Mouse (Mus musculus) limb, embryonic 15.5 days (tissue): ENCODE measurements around the gene Osgin1. TPM values are rescaled to one million over a fixed set of nuclear protein-coding genes. Genes with fewer than 3 reads are reported as not detected.
A peak's percentile ranks its signal among the peaks of the same experiment; 100 is the strongest.

Experiments
- ATAC-seq: fragments of 200-750 bp; cut with Nextera tagmentation; 2 replicates; pipeline ENCODE4 v1.8.0; 2017; ENCODE audit warnings: low read depth, moderate TSS enrichment; ENCODE audit not compliant: insufficient number of reproducible peaks, low FRiP score, low TSS enrichment
- H3K27ac ChIP-seq: fragments of 300-500 bp; sonication (generic); 2 replicates; pipeline ENCODE4 v1.5.1; 2015; ENCODE audit warnings: moderate library complexity, mild to moderate bottlenecking, inconsistent platforms
- H3K27me3 ChIP-seq: fragments of 300-500 bp; sonication (generic); 2 replicates; pipeline ENCODE4 v1.6.1; 2015; ENCODE audit warnings: inconsistent platforms
- H3K36me3 ChIP-seq: fragments of 300-500 bp; sonication (generic); 2 replicates; pipeline ENCODE4 v1.6.1; 2015; ENCODE audit warnings: inconsistent platforms
- H3K4me1 ChIP-seq: fragments of 300-500 bp; sonication (generic); 2 replicates; pipeline ENCODE4 v1.6.1; 2015; ENCODE audit warnings: inconsistent platforms
- H3K4me2 ChIP-seq: fragments of 300-500 bp; sonication (generic); 2 replicates; pipeline ENCODE4 v1.6.1; 2015; ENCODE audit warnings: mild to moderate bottlenecking, inconsistent platforms
- H3K4me3 ChIP-seq: fragments of 300-500 bp; sonication (generic); 2 replicates; pipeline ENCODE4 v1.5.1; 2015; ENCODE audit warnings: mild to moderate bottlenecking, inconsistent platforms
- H3K9ac ChIP-seq: fragments of 300-500 bp; sonication (generic); 2 replicates; pipeline ENCODE4 v1.6.1; 2015; ENCODE audit warnings: inconsistent platforms
- H3K9me3 ChIP-seq: fragments of 300-500 bp; sonication (generic); 2 replicates; pipeline ENCODE4 v1.6.1; 2016; ENCODE audit warnings: inconsistent platforms
- WGBS: fragments of 180-500 bp; shearing (Covaris S2); methylation state at CpG from one replicate; pipeline ENCODE4 v1.1.7; 2015; 5-methylcytosine and 5-hydroxymethylcytosine counted together
- polyA plus RNA-seq: library from polyadenylated mRNA; unstranded; fragments of >200 nt; fragmentation: Nextera tagmentation; extraction: Ambion mirVana; gene quantifications from 2 replicates; pipeline ENCODE4 v1.2.1, GENCODE M21; 2015

Gene Osgin1
- polyA plus RNA-seq, 1 experiment from 2014 or later: 2.4 TPM

DNA sequence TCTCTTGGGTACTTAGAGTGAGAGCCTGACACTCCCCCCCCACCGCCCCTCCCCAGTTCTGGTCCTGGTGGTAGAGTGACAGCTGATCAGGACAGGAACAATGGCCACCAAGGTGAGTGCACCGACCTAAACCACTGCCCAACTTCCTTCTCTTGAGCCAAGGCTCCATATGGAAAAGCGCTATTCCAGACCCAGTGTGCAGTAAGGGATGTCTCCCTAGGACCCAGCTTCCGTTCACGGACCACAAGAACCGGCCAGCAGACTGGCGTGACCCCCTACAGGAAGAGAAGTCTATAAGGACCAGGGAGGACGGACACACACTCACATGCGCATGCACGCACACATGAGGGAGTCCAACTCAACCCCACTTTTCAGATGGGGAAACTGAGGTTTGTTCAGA is 2.4 kb downstream of the Osgin1 start:
- H3K4me1 ChIP-seq: peaks cover 29% of the 10 kb centered on the region
- H3K9ac ChIP-seq: no peak overlapping the region
- peaks cover under 1% of the 10 kb centered on the region; the same call in 1 of the 2 replicates for H3K27me3 ChIP-seq
- no peaks in the 10 kb centered on the region for H3K36me3 ChIP-seq
- H3K4me3 ChIP-seq: no peak overlapping the region
- H3K4me2 ChIP-seq: no peak overlapping the region
- H3K9me3 ChIP-seq: no peaks in the 10 kb centered on the region
- H3K27ac ChIP-seq: no peak overlapping the region
- WGBS: 81% methylated on average over 10 of the region's 10 CpGs
- ATAC-seq: no peak

DNA sequence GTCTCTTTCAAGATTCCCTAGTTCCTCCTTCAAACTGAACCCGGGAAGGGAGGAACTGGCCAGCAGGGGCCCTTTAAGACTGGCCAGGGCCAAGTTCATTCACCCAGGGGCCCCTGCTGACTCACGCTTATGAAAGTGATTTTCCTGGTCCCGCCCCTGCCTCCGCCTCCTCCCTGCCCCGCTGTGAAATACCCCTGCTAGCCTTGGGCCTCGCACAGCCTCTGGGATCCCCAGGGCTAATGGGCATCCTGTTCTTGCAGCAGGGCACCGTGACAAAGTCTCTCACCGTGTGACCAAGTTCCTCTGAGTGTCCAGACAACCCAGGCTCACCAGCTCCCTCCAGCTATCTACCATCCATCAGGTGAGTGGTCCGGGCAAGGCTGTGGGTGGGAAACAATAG is 3.0 kb downstream of the Osgin1 start:
- Histone ChIP-seq H3K4me2 (no peak overlapping the region), H3K27me3 (peaks cover 5% of the 10 kb centered on the region; the same call in 1 of the 2 replicates), H3K27ac (no peak overlapping the region), H3K4me3 (0 out of 2 replicates have a peak overlapping the region, but pooled peaks have one; percentile 5), H3K36me3 (no peaks in the 10 kb centered on the region), H3K9me3 (no peaks in the 10 kb centered on the region), H3K9ac (no peak overlapping the region), H3K4me1 (peaks cover 29% of the 10 kb centered on the region)
- ATAC-seq: no peak; the same call in 1 of the 2 replicates
- 15% methylated on average over 9 of the region's 9 CpGs for WGBS

DNA sequence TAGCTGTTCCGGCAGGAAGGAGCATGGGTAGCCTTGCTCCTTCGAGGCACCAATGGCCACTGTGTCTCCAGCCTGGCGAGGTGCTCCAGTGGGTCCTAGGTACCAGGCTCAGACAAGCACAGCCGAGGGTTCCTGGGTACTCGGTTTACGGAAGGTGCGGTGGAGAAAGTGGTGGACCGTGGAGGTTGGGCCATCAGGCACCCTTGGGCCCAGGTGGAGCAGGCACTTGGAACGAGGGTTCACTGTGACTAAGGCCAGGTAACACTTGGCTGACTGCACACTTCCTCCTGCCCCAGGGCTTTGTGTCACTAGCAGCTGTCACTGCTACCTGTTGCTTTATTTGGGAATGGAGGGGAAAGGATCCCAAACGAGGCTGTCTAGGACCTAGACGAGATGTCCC is 3.6 kb downstream of the Osgin1 start:
- H3K4me3 ChIP-seq: 0 out of 2 replicates have a peak overlapping the region, but pooled peaks have one; percentile 5
- no peaks in the 10 kb centered on the region for H3K9me3 ChIP-seq
- no peak overlapping the region for H3K4me2 ChIP-seq
- 66% methylated on average over 11 of the region's 11 CpGs for WGBS
- ATAC-seq: no peak
- H3K4me1 ChIP-seq: peaks cover 29% of the 10 kb centered on the region
- H3K9ac ChIP-seq: no peak overlapping the region
- no peaks in the 10 kb centered on the region for H3K36me3 ChIP-seq
- H3K27me3 ChIP-seq: peaks cover 5% of the 10 kb centered on the region; the same call in 1 of the 2 replicates
- no peak overlapping the region for H3K27ac ChIP-seq

DNA sequence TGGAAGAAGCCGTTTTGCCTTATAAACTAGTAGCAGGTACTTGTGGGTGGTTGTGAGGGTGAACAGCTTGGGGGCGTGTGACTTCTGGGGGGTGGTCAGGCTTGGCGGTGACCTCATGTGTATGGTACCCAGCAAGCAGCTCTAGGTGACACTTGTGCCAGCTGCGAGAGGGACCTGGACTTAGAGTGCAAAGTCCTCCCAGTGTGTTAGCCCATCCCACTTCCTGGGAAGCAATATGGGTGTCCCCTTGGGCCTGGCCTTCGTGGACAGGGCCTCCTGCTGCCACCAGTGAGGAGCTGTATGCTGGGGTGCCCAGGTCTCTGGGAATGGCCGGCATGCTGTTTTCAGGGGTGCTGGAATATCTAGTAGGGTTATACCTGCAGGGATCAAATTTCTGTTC is 5.0 kb downstream of the Osgin1 start:
- 65% methylated on average over 6 of the region's 6 CpGs for WGBS
- Histone ChIP-seq H3K9me3 (no peaks in the 10 kb centered on the region), H3K27ac (peak overlapping the region; percentile 5; the same call in 1 of the 2 replicates), H3K4me3 (no peak overlapping the region), H3K4me1 (peaks cover 29% of the 10 kb centered on the region), H3K36me3 (no peaks in the 10 kb centered on the region), H3K9ac (no peak overlapping the region), H3K27me3 (peaks cover 5% of the 10 kb centered on the region; the same call in 1 of the 2 replicates), H3K4me2 (no peak overlapping the region)
- no peak for ATAC-seq

DNA sequence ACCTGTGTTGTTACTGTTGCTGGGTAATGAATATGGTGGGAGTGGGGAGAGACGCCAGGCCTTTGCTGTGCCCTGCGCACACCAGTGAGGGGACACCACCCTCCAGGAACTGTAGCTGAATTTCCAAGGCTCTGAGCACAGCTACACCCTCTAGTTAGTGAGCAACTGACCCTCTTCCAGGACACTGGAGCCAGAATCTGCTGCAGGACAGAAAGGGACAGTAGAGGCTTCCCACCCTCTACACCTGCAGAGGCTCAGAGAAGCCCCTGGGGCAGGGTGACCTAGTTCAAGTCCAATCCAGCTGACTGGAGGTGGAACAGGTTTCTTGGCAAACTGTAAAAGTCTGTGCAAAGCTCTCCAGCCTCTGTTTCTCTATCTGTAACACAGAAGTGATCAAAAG is 5.5 kb downstream of the Osgin1 start:
- H3K9ac ChIP-seq: no peak overlapping the region
- H3K4me2 ChIP-seq: no peak overlapping the region
- no peaks in the 10 kb centered on the region for H3K36me3 ChIP-seq
- no peak for ATAC-seq
- no peak overlapping the region for H3K4me3 ChIP-seq
- peaks cover 29% of the 10 kb centered on the region for H3K4me1 ChIP-seq
- peaks cover 5% of the 10 kb centered on the region; the same call in 1 of the 2 replicates for H3K27me3 ChIP-seq
- H3K27ac ChIP-seq: peak overlapping the region; percentile 43; the same call in 1 of the 2 replicates
- no peaks in the 10 kb centered on the region for H3K9me3 ChIP-seq
- WGBS: 73% methylated on average over 2 of the region's 2 CpGs

DNA sequence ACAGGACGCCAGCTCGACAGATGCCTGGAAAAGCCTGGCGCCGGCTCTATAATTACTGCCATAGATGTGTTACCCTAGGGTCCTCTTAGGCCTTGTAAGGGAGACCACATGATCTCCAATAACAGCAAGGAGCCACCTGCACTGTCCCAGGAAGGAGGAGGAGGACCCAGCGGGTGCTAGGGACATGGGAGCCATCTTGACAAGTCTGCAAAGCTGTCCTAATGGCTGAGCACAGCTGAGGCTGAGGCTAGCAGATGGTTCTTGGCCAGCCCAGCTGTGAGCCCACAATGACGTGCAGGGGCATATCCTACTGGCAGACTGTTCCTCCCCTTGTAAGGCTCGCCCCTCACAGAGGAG is 5.9 kb downstream of the Osgin1 start:
- peaks cover 5% of the 10 kb centered on the region; the same call in 1 of the 2 replicates for H3K27me3 ChIP-seq
- ATAC-seq: no peak
- no peaks in the 10 kb centered on the region for H3K36me3 ChIP-seq
- WGBS: 43% methylated on average over 7 of the region's 7 CpGs
- H3K4me2 ChIP-seq: no peak overlapping the region
- H3K27ac ChIP-seq: peak overlapping the region; percentile 43; the same call in 1 of the 2 replicates
- H3K9me3 ChIP-seq: no peaks in the 10 kb centered on the region
- H3K4me1 ChIP-seq: peaks cover 29% of the 10 kb centered on the region
- no peak overlapping the region for H3K4me3 ChIP-seq
- no peak overlapping the region for H3K9ac ChIP-seq

DNA sequence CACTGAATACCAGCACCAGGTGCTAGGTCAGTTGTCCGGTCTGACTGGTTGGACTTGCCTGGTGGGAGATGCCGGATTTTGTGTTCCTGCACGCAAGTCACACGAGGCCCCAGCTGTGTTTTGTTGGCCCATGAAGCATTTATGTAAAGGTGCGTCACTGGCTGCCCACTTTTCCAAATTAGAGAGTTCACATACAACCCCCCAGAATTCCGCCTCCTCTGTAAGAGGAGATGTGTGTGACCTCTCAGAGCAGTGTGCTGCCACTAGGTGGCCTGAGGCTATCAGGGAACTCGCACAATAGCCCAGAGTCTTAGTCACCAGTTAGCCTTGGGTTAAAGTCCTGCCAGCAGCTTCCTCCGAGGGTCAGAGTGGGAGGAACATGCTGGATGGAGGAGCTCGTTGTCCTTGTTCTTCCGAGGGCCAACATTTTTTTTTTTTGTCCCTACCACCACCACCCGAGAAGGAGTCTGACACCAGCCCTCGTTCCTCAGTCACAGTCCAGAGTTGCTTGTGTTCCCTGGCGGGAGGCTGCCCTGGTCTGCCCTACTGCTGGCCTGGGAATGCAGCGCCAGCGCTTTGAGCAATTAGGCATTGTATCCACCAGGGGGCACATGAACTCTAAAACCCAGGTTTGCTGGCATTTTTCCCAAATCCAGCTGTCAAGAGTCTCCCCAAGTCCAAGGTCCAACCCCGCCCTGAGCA is 6.5 kb downstream of the Osgin1 start:
- Histone ChIP-seq H3K9ac (no peak overlapping the region), H3K4me2 (0 out of 2 replicates have a peak overlapping the region, but pooled peaks have one; percentile 19)
- no peak for ATAC-seq

DNA sequence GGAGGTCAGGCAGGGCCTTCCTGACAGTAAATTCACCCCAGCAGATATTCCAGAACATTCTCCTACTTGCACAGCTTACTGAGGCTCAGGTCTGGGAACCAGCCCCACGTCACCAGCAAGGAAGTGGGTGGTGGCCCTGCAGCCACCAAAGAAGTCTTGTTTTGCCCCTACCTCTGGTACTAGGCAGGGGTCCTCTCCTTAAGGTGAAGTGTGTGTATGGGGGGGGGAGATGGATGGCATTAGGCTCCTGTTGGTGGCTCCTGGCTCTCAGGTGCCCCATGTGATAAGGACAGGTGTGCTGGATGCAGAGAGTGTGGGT is 7.0 kb downstream of the Osgin1 start:
- 39% methylated on average over 1 of the region's 1 CpGs for WGBS
- H3K9me3 ChIP-seq: no peaks in the 10 kb centered on the region
- ATAC-seq: no peak
- H3K9ac ChIP-seq: no peak overlapping the region
- no peak overlapping the region for H3K4me3 ChIP-seq
- H3K4me2 ChIP-seq: no peak overlapping the region
- peaks cover 30% of the 10 kb centered on the region for H3K4me1 ChIP-seq
- H3K27ac ChIP-seq: peak overlapping the region; percentile 17; the same call in 1 of the 2 replicates
- H3K27me3 ChIP-seq: peaks cover 11% of the 10 kb centered on the region
- no peaks in the 10 kb centered on the region for H3K36me3 ChIP-seq

More for the DNA sequence above, 6.5 kb downstream of the Osgin1 start:
- Histone ChIP-seq H3K27me3 (peaks cover 8% of the 10 kb centered on the region; the same call in 1 of the 2 replicates), H3K4me3 (no peak overlapping the region), H3K9me3 (no peaks in the 10 kb centered on the region), H3K36me3 (no peaks in the 10 kb centered on the region), H3K4me1 (peaks cover 29% of the 10 kb centered on the region), H3K27ac (peak overlapping the region; percentile 43; the same call in 1 of the 2 replicates)
- WGBS: 13% methylated on average over 16 of the region's 16 CpGs

DNA sequence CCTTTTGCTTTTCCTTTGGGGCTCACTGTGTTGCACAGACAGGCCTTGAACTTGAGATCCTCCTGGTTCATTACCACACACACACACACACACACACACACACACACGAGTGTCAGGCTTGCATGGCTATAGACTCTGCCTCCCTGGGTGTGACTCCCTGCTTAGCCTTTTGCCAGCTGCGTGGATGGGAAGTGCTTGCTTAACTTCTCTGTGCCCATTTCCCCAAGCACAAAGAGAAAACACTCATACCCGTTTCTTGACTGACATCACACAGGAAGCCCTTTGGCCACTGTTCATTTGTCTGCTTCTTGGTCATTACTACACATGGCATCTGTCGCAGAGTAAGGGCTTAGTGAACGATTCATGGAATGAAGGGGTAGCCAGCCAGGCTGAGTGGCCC is 8.1 kb downstream of the Osgin1 start:
- ATAC-seq: no peak
- Histone ChIP-seq H3K4me1 (peaks cover 32% of the 10 kb centered on the region), H3K27ac (no peak overlapping the region), H3K36me3 (no peaks in the 10 kb centered on the region), H3K9ac (no peak overlapping the region), H3K4me3 (no peak overlapping the region), H3K4me2 (no peak overlapping the region), H3K9me3 (no peaks in the 10 kb centered on the region), H3K27me3 (peaks cover 19% of the 10 kb centered on the region)
- WGBS: 65% methylated on average over 5 of the region's 5 CpGs

DNA sequence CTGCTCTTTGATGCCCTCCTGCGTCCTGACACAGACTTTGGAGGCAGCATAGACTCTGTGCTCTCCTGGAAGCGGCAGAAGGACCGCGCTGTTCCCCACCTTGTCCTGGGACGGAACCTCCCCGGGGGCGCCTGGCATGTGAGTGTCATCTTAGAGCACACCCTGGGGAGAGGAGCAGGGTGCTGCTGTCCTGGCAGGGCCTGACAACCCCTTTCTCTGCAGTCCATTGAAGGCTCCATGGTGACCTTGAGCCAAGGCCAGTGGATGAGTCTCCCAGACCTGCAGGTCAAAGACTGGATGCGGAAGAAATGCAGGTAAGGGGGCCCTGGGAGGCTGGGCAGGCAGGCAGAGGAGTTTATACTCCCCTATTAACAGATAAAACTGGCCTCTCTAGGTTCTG is 9.0 kb downstream of the Osgin1 start:
- no peak for ATAC-seq
- 88% methylated on average over 8 of the region's 8 CpGs for WGBS

DNA sequence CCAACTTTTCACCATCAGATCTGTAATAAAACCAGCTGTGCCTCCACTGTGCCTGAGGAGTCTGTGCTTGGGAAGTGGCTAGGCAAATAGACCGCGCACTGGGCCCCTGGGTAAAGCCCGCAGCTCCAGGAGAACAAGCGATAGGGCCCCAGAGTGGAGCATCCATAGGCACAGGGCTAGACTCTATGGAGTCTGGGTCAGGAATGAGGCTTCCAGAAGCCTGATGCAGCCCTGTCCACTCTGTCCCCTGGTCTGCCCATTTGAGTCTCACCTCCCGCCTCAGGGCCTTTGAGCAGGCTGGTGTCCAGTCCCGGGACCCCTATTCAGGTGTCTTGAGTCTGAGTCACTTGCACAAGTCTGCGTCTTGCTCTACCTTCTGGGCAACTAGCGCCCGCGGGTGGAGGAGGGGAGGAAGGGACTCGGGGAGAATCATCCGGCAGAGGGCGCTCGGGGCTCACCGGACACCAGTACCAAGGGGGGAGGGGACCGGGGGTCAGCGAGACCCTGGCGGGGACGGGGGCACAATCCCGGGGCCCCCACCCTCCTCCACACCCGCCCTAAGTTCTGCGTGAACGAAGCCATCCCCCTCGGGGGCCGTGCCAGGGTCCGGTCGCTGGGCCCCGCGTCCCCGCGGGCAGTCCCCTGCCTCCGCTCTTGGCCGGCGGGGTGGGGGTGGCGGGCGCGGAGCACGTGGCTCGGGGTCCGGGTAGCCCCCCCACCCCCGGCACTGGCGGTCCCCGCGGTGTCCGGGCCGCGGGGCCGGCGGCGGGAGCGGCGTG is 12.5 kb downstream of the Osgin1 start, which contains the start of gene Necab2:
Necab2 (plus strand) TSS at position 509 of the 779 bp plus-strand sequence.
- ATAC-seq: no peak
- Histone ChIP-seq H3K4me2 (peak within 1 kb of the TSS; percentile 97), H3K9me3 (no peaks in the 10 kb centered on the region), H3K27ac (no peak within 1 kb of the TSS), H3K27me3 (peaks cover 50% of the 10 kb centered on the region), H3K4me1 (peaks cover 14% of the 10 kb centered on the region), H3K36me3 (no peaks in the 10 kb centered on the region), H3K9ac (peak within 1 kb of the TSS; percentile 56), H3K4me3 (peak within 1 kb of the TSS; percentile 64)
- 1% methylated on average over 47 of the region's 52 CpGs for WGBS

More for the DNA sequence above, 9.0 kb downstream of the Osgin1 start:
- H3K36me3 ChIP-seq: no peaks in the 10 kb centered on the region
- H3K27ac ChIP-seq: no peak overlapping the region
- peaks cover 34% of the 10 kb centered on the region for H3K4me1 ChIP-seq
- H3K4me3 ChIP-seq: no peak overlapping the region
- H3K27me3 ChIP-seq: peaks cover 28% of the 10 kb centered on the region
- no peak overlapping the region for H3K4me2 ChIP-seq
- H3K9me3 ChIP-seq: no peaks in the 10 kb centered on the region
- H3K9ac ChIP-seq: no peak overlapping the region
